Mouse (Mus musculus) neural tube, embryonic 12.5 days (tissue): ENCODE results near the gene Slc22a20. TPM values are rescaled to one million over a fixed set of nuclear protein-coding genes. Genes with fewer than 3 reads are reported as not detected.

Source experiments
- ATAC-seq: fragments of 200-750 bp; cut with Nextera tagmentation; 2 replicates; pipeline ENCODE4 v1.8.0; 2017; ENCODE audit warnings: low read depth, mild to moderate bottlenecking, moderate TSS enrichment, moderate library complexity; ENCODE audit not compliant: low FRiP score
- H3K27ac ChIP-seq: fragments of 300-500 bp; sonication (generic); 2 replicates; pipeline ENCODE4 v1.5.1; 2016
- H3K27me3 ChIP-seq: fragments of 300-500 bp; sonication (generic); replicated peaks from 2 replicates; pipeline ENCODE4 v1.6.1; 2016; ENCODE audit warnings: mild to moderate bottlenecking
- H3K36me3 ChIP-seq: fragments of 300-500 bp; sonication (generic); 2 replicates; pipeline ENCODE4 v1.6.1; 2016; ENCODE audit warnings: mild to moderate bottlenecking
- H3K4me1 ChIP-seq: fragments of 300-500 bp; sonication (generic); 2 replicates; pipeline ENCODE4 v1.6.1; 2016
- H3K4me2 ChIP-seq: fragments of 300-500 bp; sonication (generic); replicated peaks from 2 replicates; pipeline ENCODE4 v1.6.1; 2016; ENCODE audit warnings: mild to moderate bottlenecking
- H3K4me3 ChIP-seq: fragments of 300-500 bp; sonication (generic); 2 replicates; pipeline ENCODE4 v1.5.1; 2016
- H3K9ac ChIP-seq: fragments of 300-500 bp; sonication (generic); 2 replicates; pipeline ENCODE4 v1.6.1; 2016; ENCODE audit warnings: mild to moderate bottlenecking
- H3K9me3 ChIP-seq: fragments of 300-500 bp; sonication (generic); 2 replicates; pipeline ENCODE4 v1.6.1; 2016; ENCODE audit warnings: mild to moderate bottlenecking
- WGBS: fragments of 180-500 bp; shearing (Covaris S2); methylation state at CpG from one replicate; pipeline ENCODE4 v1.1.7; 2016; 5-methylcytosine and 5-hydroxymethylcytosine counted together
- polyA plus RNA-seq: library from polyadenylated mRNA; unstranded; fragments of >200 nt; fragmentation: Nextera tagmentation; extraction: Ambion mirVana; gene quantifications from 2 replicates; pipeline ENCODE4 v1.2.1, GENCODE M21; 2016

The Slc22a20 gene
- polyA plus RNA-seq, 1 experiment from 2014 or later, result not detected

DNA sequence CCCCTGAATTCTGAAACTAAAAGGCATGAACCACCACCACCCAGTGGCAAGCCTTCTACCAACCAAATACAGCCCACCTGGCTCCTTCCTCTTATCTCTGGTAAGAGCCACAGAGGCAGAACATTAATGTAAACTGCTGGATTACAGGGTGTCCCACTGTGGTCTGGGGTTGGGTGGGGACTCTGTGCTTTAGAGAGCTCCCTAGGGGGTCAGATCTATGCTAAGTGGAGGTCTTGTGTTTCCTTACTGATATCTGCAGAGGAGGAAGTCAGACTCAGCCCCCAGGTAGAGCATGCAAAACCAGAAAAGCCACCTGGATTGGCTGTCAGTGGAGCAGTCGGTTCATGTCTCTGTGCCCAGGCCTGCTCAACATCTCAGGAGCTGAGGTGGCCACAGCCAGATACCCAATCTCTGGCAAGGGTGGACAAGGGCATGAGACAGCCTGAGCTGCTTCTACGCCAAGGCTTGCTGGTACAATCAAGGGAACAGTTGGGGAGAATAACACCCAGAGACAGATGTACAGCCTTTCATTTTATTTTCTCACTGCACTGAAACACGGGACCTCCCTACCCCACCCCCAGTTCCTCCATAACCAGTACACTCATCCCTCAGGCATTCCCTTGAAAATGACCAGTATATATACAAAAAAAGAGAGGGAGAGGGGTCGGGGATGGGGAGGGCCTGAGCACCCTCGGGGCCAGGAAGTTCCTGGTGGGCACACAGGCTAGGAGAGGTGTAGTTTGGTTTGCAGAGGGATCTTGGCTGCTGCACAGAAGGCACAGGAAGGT lies 2.3 kb upstream of the Slc22a20 start:
- H3K4me2 ChIP-seq, result 0 out of 2 replicates have a peak overlapping the region, but pooled peaks have one; percentile 46
- H3K4me1 ChIP-seq, result peaks cover 7% of the 10 kb centered on the region
- no peak overlapping the region for H3K4me3 ChIP-seq
- 73% methylated on average over 5 of the region's 5 CpGs for WGBS
- no peak for ATAC-seq
- no peaks in the 10 kb centered on the region for H3K36me3 ChIP-seq
- no peak overlapping the region for H3K27ac ChIP-seq
- no peak overlapping the region for H3K9ac ChIP-seq
- H3K9me3 ChIP-seq, result no peaks in the 10 kb centered on the region
- H3K27me3 ChIP-seq, result no peaks in the 10 kb centered on the region

DNA sequence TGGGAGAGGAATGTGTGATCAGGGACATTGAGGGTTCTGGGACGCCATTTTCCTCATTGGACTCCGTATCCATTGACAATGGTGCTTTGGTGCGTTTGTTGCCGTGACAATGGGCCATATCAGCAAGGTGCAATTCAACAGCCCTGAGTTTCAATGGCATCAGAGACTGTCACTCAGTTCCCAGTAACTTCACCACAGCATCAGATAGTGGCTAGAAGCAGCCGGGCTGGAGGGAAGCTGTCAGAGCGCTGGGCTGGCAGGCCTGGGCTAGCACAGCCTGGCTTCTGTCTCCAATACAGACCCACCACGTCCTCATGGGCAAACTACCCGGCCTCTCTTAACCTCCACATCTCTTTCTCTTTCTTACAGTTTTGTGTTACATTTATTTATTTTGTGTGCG lies 5.5 kb downstream of the Slc22a20 start:
- no peaks in the 10 kb centered on the region for H3K36me3 ChIP-seq
- ATAC-seq, result no peak
- H3K27ac ChIP-seq, result no peak overlapping the region
- H3K9ac ChIP-seq, result no peak overlapping the region
- no peak overlapping the region for H3K4me2 ChIP-seq
- H3K4me1 ChIP-seq, result no peaks in the 10 kb centered on the region
- no peaks in the 10 kb centered on the region for H3K9me3 ChIP-seq
- no peak overlapping the region for H3K4me3 ChIP-seq
- no peaks in the 10 kb centered on the region for H3K27me3 ChIP-seq
- WGBS, result 82% methylated on average over 9 of the region's 9 CpGs

DNA sequence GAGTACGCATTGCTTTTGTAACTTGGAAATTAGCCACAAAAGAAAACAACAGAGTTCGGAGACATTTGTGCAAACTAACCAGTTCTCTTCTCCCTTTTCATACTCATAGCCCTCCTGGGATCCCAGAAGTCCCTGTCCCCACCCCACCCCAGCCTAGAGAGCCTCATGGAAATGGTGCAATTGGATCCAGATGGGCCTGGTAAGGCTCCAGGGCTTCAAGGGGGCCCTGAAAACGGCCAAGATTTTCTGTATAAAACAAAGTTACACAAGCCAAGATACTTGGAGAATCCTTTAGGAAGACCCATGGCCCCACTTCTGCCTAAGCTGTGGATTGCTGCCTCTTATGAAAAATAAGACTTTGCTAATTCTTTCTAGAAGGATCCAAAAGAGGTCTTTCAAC lies 8.2 kb downstream of the Slc22a20 start:
- Histone ChIP-seq H3K4me2 (no peak overlapping the region), H3K9me3 (no peaks in the 10 kb centered on the region), H3K4me1 (no peaks in the 10 kb centered on the region), H3K9ac (no peak overlapping the region), H3K27ac (no peak overlapping the region), H3K4me3 (no peak overlapping the region), H3K36me3 (no peaks in the 10 kb centered on the region), H3K27me3 (no peaks in the 10 kb centered on the region)
- WGBS, result 81% methylated on average over 3 of the region's 3 CpGs
- no peak for ATAC-seq

DNA sequence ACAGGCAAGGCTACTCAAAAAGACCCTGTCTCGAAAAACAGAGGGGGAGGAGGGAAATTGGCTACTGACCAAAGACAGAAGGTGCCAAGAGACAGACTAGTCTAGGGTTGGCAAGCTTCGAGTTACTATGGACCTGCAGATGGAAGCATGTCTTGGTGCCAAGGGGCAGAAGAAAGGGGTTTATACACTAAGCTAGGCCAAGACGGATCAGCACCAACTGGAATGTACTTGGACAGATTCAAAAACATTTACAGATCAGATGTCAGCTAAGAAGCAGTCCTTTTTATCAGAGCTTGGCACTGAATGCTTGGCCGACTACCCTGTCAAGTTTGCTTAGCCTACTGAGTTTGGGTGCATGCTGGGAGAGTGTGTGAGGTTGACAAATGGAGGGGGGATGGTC lies 10.3 kb downstream of the Slc22a20 start:
- Histone ChIP-seq H3K4me2 (no peak overlapping the region), H3K9ac (no peak overlapping the region), H3K4me1 (no peaks in the 10 kb centered on the region), H3K4me3 (no peak overlapping the region), H3K27ac (no peak overlapping the region), H3K9me3 (no peaks in the 10 kb centered on the region), H3K36me3 (no peaks in the 10 kb centered on the region), H3K27me3 (no peaks in the 10 kb centered on the region)
- ATAC-seq, result no peak
- WGBS, result 78% methylated on average over 4 of the region's 4 CpGs

DNA sequence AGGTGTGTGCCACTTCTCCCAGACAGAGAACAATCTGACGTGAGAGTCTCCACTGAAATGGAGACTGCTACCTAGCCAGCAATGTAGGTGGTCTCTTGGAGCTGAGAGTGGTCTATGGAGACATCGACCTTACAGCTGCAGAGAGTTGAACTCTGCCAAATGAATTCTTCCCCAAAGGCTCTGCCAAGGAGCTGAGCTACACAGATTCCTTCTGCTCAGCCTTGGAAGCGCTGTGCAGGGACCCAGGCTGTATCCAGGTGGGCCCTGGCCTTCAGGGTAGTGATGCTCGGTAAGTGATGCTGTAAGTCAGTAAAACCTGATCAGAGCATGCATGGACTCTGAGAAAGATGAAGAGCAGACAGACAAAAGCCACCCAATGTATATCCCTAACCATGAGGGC lies 10.8 kb downstream of the Slc22a20 start:
- 81% methylated on average over 4 of the region's 4 CpGs for WGBS
- Histone ChIP-seq H3K9ac (no peak overlapping the region), H3K4me2 (no peak overlapping the region), H3K36me3 (no peaks in the 10 kb centered on the region), H3K9me3 (no peaks in the 10 kb centered on the region), H3K27me3 (no peaks in the 10 kb centered on the region), H3K27ac (no peak overlapping the region), H3K4me3 (no peak overlapping the region), H3K4me1 (no peaks in the 10 kb centered on the region)
- ATAC-seq, result no peak

DNA sequence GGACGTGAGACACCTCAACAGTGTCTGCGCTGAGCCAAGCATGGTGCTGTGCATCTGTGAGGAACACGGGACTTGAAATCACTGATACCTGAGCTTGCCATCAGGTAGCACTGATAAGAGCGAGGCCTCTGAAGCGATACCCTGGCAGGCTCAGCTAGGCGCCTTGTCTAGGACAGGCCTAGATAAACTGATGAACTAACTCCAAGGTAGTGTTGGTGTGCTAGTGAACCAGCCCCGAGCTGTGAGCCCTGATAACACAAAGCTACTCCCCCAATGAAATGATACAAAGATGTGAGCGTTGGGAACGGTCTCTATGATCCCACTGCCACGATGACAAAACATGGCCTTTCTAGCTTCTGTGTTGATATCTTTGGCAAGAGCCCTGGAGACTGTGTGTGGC lies 18.3 kb downstream of the Slc22a20 start:
- Histone ChIP-seq H3K27me3 (no peaks in the 10 kb centered on the region), H3K36me3 (no peaks in the 10 kb centered on the region), H3K27ac (no peak overlapping the region), H3K9me3 (no peaks in the 10 kb centered on the region), H3K9ac (no peak overlapping the region), H3K4me3 (no peak overlapping the region), H3K4me2 (no peak overlapping the region), H3K4me1 (peaks cover 15% of the 10 kb centered on the region)
- ATAC-seq, result no peak
- 91% methylated on average over 10 of the region's 10 CpGs for WGBS

DNA sequence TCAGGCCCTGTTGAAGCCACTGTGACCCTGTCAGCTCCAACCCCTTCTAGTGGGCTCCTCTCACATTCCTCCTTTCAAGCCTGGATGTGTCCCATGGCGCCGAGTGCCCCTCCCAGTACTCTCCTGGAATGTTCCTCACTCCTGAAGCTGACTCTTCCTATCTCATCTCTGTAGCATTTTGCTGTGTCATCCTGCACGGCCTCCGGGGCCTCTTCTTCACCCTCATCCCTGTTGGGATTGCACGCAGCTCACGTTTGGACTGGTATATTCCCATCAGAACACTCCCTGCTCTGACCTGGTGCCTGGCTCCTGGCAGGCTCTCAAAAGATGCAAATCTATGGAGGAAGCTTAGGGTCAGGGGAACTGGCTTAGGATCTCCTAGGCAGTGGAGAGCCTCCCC lies 19.2 kb downstream of the Slc22a20 start:
- H3K9ac ChIP-seq, result no peak overlapping the region
- no peak overlapping the region for H3K27ac ChIP-seq
- WGBS, result 80% methylated on average over 6 of the region's 6 CpGs
- no peak overlapping the region for H3K4me3 ChIP-seq
- ATAC-seq, result no peak
- H3K27me3 ChIP-seq, result no peaks in the 10 kb centered on the region
- peaks cover 19% of the 10 kb centered on the region for H3K4me1 ChIP-seq
- H3K4me2 ChIP-seq, result no peak overlapping the region
- no peaks in the 10 kb centered on the region for H3K9me3 ChIP-seq
- no peaks in the 10 kb centered on the region for H3K36me3 ChIP-seq

DNA sequence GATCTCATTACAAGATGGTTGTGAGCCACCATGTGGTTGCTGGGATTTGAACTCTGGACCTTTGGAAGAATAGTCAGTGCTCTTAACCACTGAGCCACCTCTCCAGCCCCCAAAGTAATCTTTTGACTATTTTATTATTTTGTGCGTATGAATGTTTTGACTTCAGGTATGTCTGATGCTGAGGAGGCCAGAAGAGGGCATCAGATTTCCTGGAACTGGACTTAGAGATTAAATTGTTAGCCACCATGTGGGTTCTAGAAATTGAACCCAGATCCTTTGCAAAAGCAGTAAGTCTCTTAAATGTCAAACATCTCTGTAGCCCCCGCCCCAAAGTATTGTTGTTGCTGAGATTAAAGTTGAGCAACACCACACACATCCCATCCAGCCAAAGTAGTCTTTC lies 20.0 kb downstream of the Slc22a20 start:
- no peak overlapping the region for H3K9ac ChIP-seq
- no peak overlapping the region for H3K4me2 ChIP-seq
- peaks cover 6% of the 10 kb centered on the region; the same call in 1 of the 2 replicates for H3K36me3 ChIP-seq
- no peak for ATAC-seq
- 95% methylated on average over 2 of the region's 2 CpGs for WGBS
- H3K4me1 ChIP-seq, result peaks cover 19% of the 10 kb centered on the region
- no peaks in the 10 kb centered on the region for H3K9me3 ChIP-seq
- H3K27me3 ChIP-seq, result no peaks in the 10 kb centered on the region
- H3K4me3 ChIP-seq, result no peak overlapping the region
- H3K27ac ChIP-seq, result no peak overlapping the region

DNA sequence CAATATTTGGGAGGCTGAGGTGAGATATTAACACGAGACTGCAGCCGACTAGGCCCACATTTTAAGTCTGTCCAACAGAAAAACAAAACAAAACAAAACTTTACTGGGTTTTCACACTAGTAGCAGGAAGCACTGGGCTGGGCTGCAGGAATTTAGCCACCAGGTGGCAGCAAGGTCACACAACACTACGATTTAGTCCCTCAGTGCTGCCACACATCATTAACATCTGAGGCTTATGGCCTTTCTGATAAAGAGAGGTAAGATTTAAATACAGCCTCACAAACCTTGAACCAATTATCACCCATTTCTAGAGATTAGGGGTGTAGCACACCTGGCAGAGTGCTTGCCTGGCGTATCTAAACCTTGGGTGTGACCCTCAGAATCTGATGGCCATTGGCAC lies 20.7 kb downstream of the Slc22a20 start:
- no peaks in the 10 kb centered on the region for H3K9me3 ChIP-seq
- no peak overlapping the region for H3K9ac ChIP-seq
- ATAC-seq, result no peak
- H3K27ac ChIP-seq, result no peak overlapping the region
- H3K4me3 ChIP-seq, result no peak overlapping the region
- peaks cover 6% of the 10 kb centered on the region; the same call in 1 of the 2 replicates for H3K36me3 ChIP-seq
- no peaks in the 10 kb centered on the region for H3K27me3 ChIP-seq
- H3K4me1 ChIP-seq, result peaks cover 19% of the 10 kb centered on the region
- no peak overlapping the region; the same call in 1 of the 2 replicates for H3K4me2 ChIP-seq
- 12% methylated on average over 4 of the region's 4 CpGs for WGBS

DNA sequence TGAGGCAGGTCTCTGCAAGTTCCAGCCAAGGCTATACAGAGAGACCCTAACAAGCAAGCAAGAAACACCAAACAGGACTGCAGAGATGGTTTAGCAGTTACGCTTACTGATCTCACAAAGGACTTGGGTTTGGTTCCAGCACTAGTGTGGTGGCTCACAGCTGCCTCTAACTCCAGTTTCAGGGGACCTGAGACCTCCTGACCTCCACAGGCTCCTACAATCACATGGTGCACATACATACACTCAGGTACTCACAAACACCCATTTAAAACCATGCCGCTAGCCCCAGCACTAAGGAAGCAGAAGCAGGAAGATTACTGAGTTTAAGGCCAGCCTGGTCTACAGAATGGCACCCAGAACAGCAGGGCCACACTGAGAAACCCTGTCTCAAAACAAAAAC lies 21.1 kb downstream of the Slc22a20 start:
- WGBS, result 86% methylated on average over 2 of the region's 2 CpGs
- ATAC-seq, result no peak

DNA sequence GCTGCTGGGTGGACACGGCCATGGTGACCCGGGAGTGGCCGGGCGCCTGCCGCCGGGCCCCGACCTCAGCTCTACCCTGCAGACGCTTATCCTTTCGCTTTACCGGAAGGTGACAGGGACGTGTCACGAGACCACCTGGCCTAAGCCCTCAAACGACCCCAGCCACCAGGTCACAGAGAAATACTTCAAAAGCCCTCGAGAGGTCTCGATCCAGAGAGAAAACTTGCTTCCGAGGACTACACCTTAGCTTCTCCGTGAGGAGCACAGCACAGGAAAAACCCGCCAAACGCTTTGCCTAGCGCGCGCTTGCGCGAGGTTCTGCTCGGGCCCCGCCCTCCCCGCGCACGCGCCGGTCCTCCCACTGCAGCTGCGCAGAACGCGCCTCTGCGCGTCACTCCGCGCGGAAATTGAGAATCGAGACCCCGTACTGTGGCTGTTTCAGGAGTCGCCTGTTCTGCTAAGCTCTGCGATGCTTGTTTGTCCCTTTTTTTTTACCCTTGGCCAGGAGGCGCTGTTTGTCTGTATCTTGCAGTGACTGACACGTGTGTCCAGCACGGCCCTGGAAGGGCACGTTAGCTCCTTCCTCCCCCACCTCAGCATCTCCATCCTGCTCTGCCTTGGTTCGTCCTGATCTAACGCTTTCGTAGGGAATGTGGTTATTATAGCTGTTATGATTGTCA lies 21.9 kb downstream of the Slc22a20 start, which contains the start of gene Pola2:
Pola2 (minus strand) TSS at position 320 of the 680 bp plus-strand sequence.
- peaks cover 19% of the 10 kb centered on the region for H3K4me1 ChIP-seq
- no peak within 1 kb of the TSS for H3K27ac ChIP-seq
- peak within 1 kb of the TSS; percentile 65 for H3K4me3 ChIP-seq
- H3K4me2 ChIP-seq, result peak within 1 kb of the TSS; percentile 90
- H3K9me3 ChIP-seq, result no peaks in the 10 kb centered on the region
- peaks cover 11% of the 10 kb centered on the region for H3K36me3 ChIP-seq
- peak within 1 kb of the TSS; percentile 68 for H3K9ac ChIP-seq
- ATAC-seq, result peak; percentile 80
- H3K27me3 ChIP-seq, result no peaks in the 10 kb centered on the region
- WGBS, result 0% methylated on average over 50 of the region's 50 CpGs

More for the DNA sequence above, 21.1 kb downstream of the Slc22a20 start:
- H3K36me3 ChIP-seq, result peaks cover 6% of the 10 kb centered on the region; the same call in 1 of the 2 replicates
- peaks cover 19% of the 10 kb centered on the region for H3K4me1 ChIP-seq
- no peaks in the 10 kb centered on the region for H3K27me3 ChIP-seq
- peak overlapping the region; percentile 90 for H3K4me2 ChIP-seq
- no peaks in the 10 kb centered on the region for H3K9me3 ChIP-seq
- no peak overlapping the region for H3K9ac ChIP-seq
- no peak overlapping the region for H3K27ac ChIP-seq
- peak overlapping the region; percentile 65; the same call in 1 of the 2 replicates for H3K4me3 ChIP-seq

DNA sequence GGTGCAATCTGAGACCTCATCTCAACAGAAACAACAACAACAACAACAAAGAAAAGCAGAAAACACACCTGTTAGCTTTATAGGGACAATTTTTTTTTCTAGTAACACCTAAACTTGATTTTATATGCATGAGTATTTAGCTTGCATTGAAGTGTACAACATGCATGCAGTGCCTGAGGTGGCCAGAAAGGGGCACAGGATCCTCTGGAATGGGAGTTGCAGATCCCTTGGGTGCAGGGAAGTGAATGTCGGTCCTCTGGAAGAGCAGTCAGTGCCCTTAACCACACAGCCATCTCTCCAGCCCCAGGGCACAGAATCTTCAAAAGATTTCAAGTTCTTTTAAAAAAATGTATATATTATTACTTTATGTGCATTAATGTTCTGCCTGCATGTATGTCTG lies 23.3 kb downstream of the Slc22a20 start:
- no peaks in the 10 kb centered on the region for H3K9me3 ChIP-seq
- no peak overlapping the region for H3K9ac ChIP-seq
- peak overlapping the region; percentile 90 for H3K4me2 ChIP-seq
- no peak overlapping the region for H3K27ac ChIP-seq
- peaks cover 19% of the 10 kb centered on the region for H3K4me1 ChIP-seq
- H3K4me3 ChIP-seq, result no peak overlapping the region
- ATAC-seq, result no peak
- 28% methylated on average over 1 of the region's 1 CpGs for WGBS
- no peaks in the 10 kb centered on the region for H3K27me3 ChIP-seq
- H3K36me3 ChIP-seq, result peaks cover 23% of the 10 kb centered on the region
